Mouse (Mus musculus) intestine, postnatal 0 days (tissue): ENCODE results near the gene Kcnj16. TPM values are rescaled to one million over a fixed set of nuclear protein-coding genes. Genes with fewer than 3 reads are reported as not detected.

Experiments used
- ATAC-seq: fragments of 200-750 bp; cut with Nextera tagmentation; 2 replicates; pipeline ENCODE4 v1.8.0; 2017; ENCODE audit warnings: mild to moderate bottlenecking, moderate TSS enrichment, moderate library complexity
- H3K27ac ChIP-seq: fragments of 300-500 bp; sonication (generic); 2 replicates; pipeline ENCODE4 v1.5.1; 2014; ENCODE audit warnings: mild to moderate bottlenecking, low read depth, low read length, moderate library complexity
- H3K27me3 ChIP-seq: fragments of 300-500 bp; sonication (generic); replicated peaks from 2 replicates; pipeline ENCODE4 v1.6.1; 2014; ENCODE audit warnings: low read length, mixed read lengths; ENCODE audit not compliant: control insufficient read depth, insufficient read depth
- H3K36me3 ChIP-seq: fragments of 300-500 bp; sonication (generic); 2 replicates; pipeline ENCODE4 v1.6.1; 2014; ENCODE audit warnings: mild to moderate bottlenecking, moderate library complexity; ENCODE audit not compliant: control insufficient read depth, insufficient read depth
- H3K4me1 ChIP-seq: fragments of 300-500 bp; sonication (generic); replicated peaks from 2 replicates; pipeline ENCODE4 v1.6.1; 2014; ENCODE audit warnings: antibody characterized with exemption, low read length, mixed read lengths; ENCODE audit not compliant: control insufficient read depth, insufficient read depth
- H3K4me2 ChIP-seq: fragments of 300-500 bp; sonication (generic); replicated peaks from 2 replicates; pipeline ENCODE4 v1.6.1; 2014; ENCODE audit warnings: low read depth, mild to moderate bottlenecking, moderate library complexity
- H3K4me3 ChIP-seq: fragments of 300-500 bp; sonication (generic); 2 replicates; pipeline ENCODE4 v1.5.1; 2014; ENCODE audit warnings: low read depth, low read length
- H3K9ac ChIP-seq: fragments of 300-500 bp; sonication (generic); 2 replicates; pipeline ENCODE4 v1.6.1; 2014; ENCODE audit warnings: mild to moderate bottlenecking, low read depth, low read length
- H3K9me3 ChIP-seq: fragments of 300-500 bp; sonication (generic); 2 replicates; pipeline ENCODE4 v1.6.1; 2016; ENCODE audit warnings: mixed run types; ENCODE audit not compliant: control insufficient read depth
- CTCF ChIP-seq: sonication (generic); IDR thresholded peaks from 2 replicates; pipeline ENCODE4 v1.5.1; 2016; ENCODE audit warnings: low read depth, mild to moderate bottlenecking, control low read depth, antibody characterized with exemption, moderate library complexity
- polyA plus RNA-seq: library from polyadenylated mRNA; unstranded; fragments of >200 nt; fragmentation: Nextera tagmentation; extraction: Ambion mirVana; gene quantifications from 2 replicates; pipeline ENCODE4 v1.2.1, GENCODE M21; 2015

The Kcnj16 gene
- polyA plus RNA-seq, 1 experiment from 2014 or later, result 0.66 TPM

- no peak overlapping the region for H3K4me3 ChIP-seq
- no peak for ATAC-seq
- no peaks in the 10 kb centered on the region for H3K9me3 ChIP-seq
- H3K27me3 ChIP-seq, result no peaks in the 10 kb centered on the region
- no peak overlapping the region for H3K4me2 ChIP-seq
- TF ChIP-seq CTCF, result no peak
- H3K36me3 ChIP-seq, result no peaks in the 10 kb centered on the region
- no peak overlapping the region for H3K9ac ChIP-seq
- no peak overlapping the region for H3K27ac ChIP-seq
- H3K4me1 ChIP-seq, result no peaks in the 10 kb centered on the region
Measured at GRCm38 (mm10) chr11:111074131-111074530, 106.3 kb downstream of the Kcnj16 start.

Other genes with a start within 250 kb of the Kcnj16 start
- gene Kcnj2, start 98.1 kb downstream of the Kcnj16 start, polyA plus RNA-seq, result 0.66 and 0.76 TPM in 2 replicates